Mouse (Mus musculus) neural tube, embryonic 11.5 days (tissue): ENCODE measurements around the gene Nuf2. TPM values are rescaled to one million over a fixed set of nuclear protein-coding genes. Genes with fewer than 3 reads are reported as not detected.
"Not testable (repeated sequence)": the region's sequence is repeated elsewhere in the genome, so short reads cannot be mapped to it uniquely, and the experiment has no call there.

Experiments used
- ATAC-seq: fragments of 200-750 bp; cut with Nextera tagmentation; 2 replicates; pipeline ENCODE4 v1.8.0; 2017; ENCODE audit warnings: moderate number of reproducible peaks, mild to moderate bottlenecking, moderate TSS enrichment, moderate library complexity; ENCODE audit not compliant: insufficient read depth, low FRiP score, low TSS enrichment
- DNase-seq: peaks from one replicate; pipeline ENCODE4 v3.0.0-alpha.2; 2015; ENCODE audit warnings: low spot score
- H3K27ac ChIP-seq: fragments of 300-500 bp; sonication (generic); 2 replicates; pipeline ENCODE4 v1.5.1; 2014; ENCODE audit warnings: low read depth, mild to moderate bottlenecking, low read length
- H3K27me3 ChIP-seq: fragments of 300-500 bp; sonication (generic); 2 replicates; pipeline ENCODE4 v1.6.1; 2014; ENCODE audit warnings: mild to moderate bottlenecking, low read length, mixed read lengths; ENCODE audit not compliant: control insufficient read depth, insufficient read depth
- H3K36me3 ChIP-seq: fragments of 300-500 bp; sonication (generic); 2 replicates; pipeline ENCODE4 v1.6.1; 2014; ENCODE audit warnings: mild to moderate bottlenecking, low read length, moderate library complexity, mixed read lengths; ENCODE audit not compliant: control insufficient read depth, insufficient read depth
- H3K4me1 ChIP-seq: fragments of 300-500 bp; sonication (generic); 2 replicates; pipeline ENCODE4 v1.6.1; 2014; ENCODE audit warnings: low read length, mixed read lengths; ENCODE audit not compliant: control insufficient read depth, insufficient read depth
- H3K4me2 ChIP-seq: fragments of 300-500 bp; sonication (generic); 2 replicates; pipeline ENCODE4 v1.6.1; 2014; ENCODE audit warnings: low read depth, mild to moderate bottlenecking, moderate library complexity
- H3K4me3 ChIP-seq: fragments of 300-500 bp; sonication (generic); 2 replicates; pipeline ENCODE4 v1.5.1; 2014; ENCODE audit warnings: low read depth, low read length
- H3K9ac ChIP-seq: fragments of 300-500 bp; sonication (generic); 2 replicates; pipeline ENCODE4 v1.6.1; 2014; ENCODE audit warnings: mild to moderate bottlenecking, low read length
- H3K9me3 ChIP-seq: fragments of 300-500 bp; sonication (generic); 2 replicates; pipeline ENCODE4 v1.6.1; 2016; ENCODE audit warnings: low read length; ENCODE audit not compliant: control insufficient read depth
- WGBS: fragments of 180-500 bp; shearing (Covaris S2); extraction: QIAGEN DNeasy Blood & Tissue Kit; methylation state at CpG from one replicate; pipeline ENCODE4 v1.1.7; 2014; 5-methylcytosine and 5-hydroxymethylcytosine counted together
- polyA plus RNA-seq: library from polyadenylated mRNA; unstranded; fragments of >200 nt; fragmentation: Nextera tagmentation; extraction: Ambion mirVana; gene quantifications from 2 replicates; pipeline ENCODE4 v1.2.1, GENCODE M21; 2014

The Nuf2 gene
- polyA plus RNA-seq, 1 experiment from 2014 or later = 72.9 TPM

DNA sequence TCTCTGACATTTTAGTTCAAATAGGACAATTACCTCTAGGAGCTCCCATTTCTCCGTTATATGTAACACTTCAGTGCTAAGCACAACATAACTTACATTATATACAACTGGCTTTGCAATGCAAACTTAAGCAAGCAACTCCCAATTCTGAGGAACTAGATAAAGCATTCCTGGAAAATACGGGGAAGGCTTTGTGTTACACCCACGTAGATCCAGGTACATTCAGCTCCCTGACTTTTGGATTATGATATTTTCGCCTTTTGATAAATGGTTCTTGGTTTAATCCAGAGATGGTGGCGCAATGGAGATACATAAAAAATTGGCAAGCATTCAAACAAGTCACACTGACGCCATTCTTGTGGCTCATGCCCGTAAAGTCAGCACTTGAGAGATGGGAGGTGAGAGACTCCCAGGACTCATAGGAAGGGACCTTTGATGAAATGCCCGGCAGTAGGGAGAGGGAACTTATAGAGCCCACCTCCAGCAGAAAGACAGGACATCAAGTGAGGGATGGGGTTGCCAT lies 1.2 kb downstream of the Nuf2 start:
- DNase-seq (no peak), ATAC-seq (no peak)
- H3K4me2 ChIP-seq = peak overlapping the region; percentile 36
- H3K27me3 ChIP-seq = no peaks in the 10 kb centered on the region
- H3K27ac ChIP-seq = no peak overlapping the region
- WGBS = 88% methylated on average over 8 of the region's 8 CpGs
- H3K4me3 ChIP-seq = peak overlapping the region; percentile 62
- H3K4me1 ChIP-seq = no peaks in the 10 kb centered on the region
- no peaks in the 10 kb centered on the region for H3K9me3 ChIP-seq
- H3K36me3 ChIP-seq = no peaks in the 10 kb centered on the region
- no peak overlapping the region for H3K9ac ChIP-seq

DNA sequence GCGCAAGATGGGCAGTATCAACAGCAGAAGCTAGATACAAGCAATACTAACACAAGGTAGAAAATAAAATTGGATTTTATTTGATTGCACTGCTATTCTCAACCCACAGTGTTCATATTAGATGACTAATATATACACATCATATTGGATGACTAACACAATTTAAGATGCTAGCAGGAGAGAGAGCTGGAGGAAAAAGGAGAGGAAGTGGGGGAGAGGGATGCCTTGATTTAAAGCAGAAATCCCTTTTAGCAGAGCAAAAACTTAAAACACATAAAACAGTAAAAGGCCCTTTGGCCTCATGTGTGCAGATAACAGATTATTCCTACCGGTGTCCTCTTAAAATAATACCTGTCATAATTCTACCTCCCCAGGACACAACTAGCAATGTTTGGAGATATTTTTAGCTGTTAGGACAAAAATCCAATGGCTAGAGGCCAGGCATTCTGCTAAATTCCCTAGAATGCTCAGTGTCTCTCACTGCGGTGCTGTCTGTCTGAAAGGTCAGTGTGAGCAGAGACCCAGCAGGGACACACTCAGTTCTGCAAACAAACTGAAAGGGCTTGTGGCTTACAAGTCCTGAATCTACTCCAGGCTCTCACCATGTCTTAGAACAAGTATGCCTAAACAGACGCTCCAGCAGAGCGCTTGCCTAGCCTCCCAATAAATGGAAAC lies 5.1 kb downstream of the Nuf2 start:
- DNase-seq = no peak
- Histone ChIP-seq H3K36me3 (peaks cover 7% of the 10 kb centered on the region), H3K9ac (no peak overlapping the region), H3K27ac (no peak overlapping the region), H3K9me3 (no peaks in the 10 kb centered on the region), H3K27me3 (no peaks in the 10 kb centered on the region), H3K4me2 (no peak overlapping the region), H3K4me1 (no peaks in the 10 kb centered on the region), H3K4me3 (no peak overlapping the region)
- 94% methylated on average over 5 of the region's 5 CpGs for WGBS
- ATAC-seq = no peak

DNA sequence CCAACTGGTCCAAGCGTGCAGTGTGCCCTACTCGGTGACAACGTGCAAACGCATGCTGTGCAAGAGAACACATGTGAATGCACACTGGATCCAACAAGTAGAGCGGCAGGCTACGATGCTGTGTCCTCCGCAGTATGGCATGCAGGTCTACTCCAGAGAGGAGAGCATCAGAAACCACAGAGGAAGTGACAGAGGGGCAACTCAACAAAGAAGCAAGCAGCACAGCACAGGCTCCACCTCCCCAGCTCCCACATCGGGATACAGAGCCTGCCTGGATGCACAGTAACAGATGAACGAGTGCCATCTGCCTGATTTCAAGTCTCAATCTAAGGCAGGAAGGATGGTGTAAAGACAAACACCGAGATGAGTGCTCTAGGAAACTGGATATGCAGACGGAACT lies 11.9 kb downstream of the Nuf2 start:
- no peak overlapping the region for H3K27ac ChIP-seq
- H3K27me3 ChIP-seq = no peaks in the 10 kb centered on the region
- H3K4me1 ChIP-seq = no peaks in the 10 kb centered on the region
- no peak for DNase-seq
- no peaks in the 10 kb centered on the region for H3K9me3 ChIP-seq
- peaks cover 11% of the 10 kb centered on the region for H3K36me3 ChIP-seq
- 94% methylated on average over 11 of the region's 11 CpGs for WGBS
- no peak overlapping the region for H3K9ac ChIP-seq
- H3K4me3 ChIP-seq = no peak overlapping the region
- ATAC-seq = no peak
- H3K4me2 ChIP-seq = no peak overlapping the region

DNA sequence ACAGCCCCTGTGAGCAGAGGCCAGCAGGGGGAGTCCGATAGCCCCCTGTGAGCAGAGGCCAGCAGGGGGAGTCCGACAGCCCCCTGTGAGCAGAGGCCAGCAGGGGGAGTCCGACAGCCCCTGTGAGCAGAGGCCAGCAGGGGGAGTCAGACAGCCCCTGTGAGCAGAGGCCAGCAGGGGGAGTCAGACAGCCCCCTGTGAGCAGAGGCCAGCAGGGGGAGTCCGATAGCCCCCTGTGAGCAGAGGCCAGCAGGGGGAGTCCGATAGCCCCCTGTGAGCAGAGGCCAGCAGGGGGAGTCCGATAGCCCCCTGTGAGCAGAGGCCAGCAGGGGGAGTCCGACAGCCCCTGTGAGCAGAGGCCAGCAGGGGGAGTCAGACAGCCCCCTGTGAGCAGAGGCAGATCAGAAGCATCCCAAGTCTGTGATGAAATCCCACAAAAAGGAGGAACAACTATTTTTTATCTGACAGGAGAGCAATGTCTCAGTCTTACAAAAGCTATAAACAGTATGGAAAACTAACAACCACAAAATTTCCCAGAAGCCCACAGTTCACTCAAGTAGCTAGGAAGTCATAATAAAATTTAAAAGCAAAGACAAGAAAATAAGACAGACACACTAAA lies 13.3 kb downstream of the Nuf2 start:
- H3K27ac ChIP-seq, H3K4me1 ChIP-seq, H3K9ac ChIP-seq, H3K4me2 ChIP-seq, H3K9me3 ChIP-seq, H3K4me3 ChIP-seq, DNase-seq, ATAC-seq, H3K27me3 ChIP-seq: not testable (repeated sequence)
- 98% methylated on average over 6 of the region's 7 CpGs for WGBS
- peaks cover 13% of the 10 kb centered on the region for H3K36me3 ChIP-seq

DNA sequence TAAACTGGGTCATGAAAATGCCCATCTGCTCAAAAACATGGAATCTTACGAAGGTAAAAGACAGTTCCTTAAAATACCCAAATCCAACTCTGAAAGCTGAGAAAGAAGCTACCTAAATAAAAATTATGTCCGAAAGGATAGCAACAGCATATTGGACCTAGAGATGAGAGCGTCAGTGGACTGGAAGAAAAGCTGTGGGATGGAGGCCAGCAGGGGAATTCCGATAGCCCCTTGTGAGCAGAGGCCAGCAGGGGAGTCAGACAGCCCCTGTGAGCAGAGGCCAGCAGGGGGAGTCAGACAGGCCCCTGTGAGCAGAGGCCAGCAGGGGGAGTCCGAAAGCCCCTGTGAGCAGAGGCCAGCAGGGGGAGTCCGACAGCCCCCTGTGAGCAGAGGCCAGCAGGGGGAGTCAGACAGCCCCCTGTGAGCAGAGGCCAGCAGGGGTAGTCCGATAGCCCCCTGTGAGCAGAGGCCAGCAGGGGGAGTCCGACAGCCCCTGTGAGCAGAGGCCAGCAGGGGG lies 13.8 kb downstream of the Nuf2 start:
- Histone ChIP-seq H3K4me1 (no peaks in the 10 kb centered on the region), H3K9me3 (no peaks in the 10 kb centered on the region), H3K9ac (no peak overlapping the region), H3K4me2 (no peak overlapping the region), H3K4me3 (no peak overlapping the region), H3K27me3 (no peaks in the 10 kb centered on the region), H3K36me3 (peaks cover 11% of the 10 kb centered on the region), H3K27ac (no peak overlapping the region)
- DNase-seq = no peak
- whole genome bisulfite sequencing = 92% methylated on average over 8 of the region's 8 CpGs
- ATAC-seq = no peak

DNA sequence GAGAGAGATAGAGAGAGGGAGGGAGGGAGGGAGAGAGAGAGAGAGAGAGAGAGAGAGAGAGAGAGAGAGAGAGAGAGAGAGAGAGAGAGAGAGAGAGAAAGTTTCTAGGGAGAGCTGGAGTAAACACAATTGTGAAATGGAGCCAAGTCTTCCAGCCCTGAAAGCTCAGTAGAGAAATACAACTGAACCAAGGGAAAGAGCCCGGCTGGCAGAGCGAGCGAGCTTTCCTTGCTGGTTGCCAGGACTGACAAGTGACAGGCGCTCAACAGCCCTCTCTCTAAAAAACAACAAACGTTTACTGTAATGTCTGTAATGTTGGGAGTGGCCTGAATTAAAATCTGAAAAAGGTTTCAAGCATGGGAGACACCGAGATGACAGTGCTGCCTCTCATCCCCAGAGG lies 24.9 kb downstream of the Nuf2 start:
- no peak overlapping the region for H3K4me2 ChIP-seq
- H3K9ac ChIP-seq = no peak overlapping the region
- H3K27me3 ChIP-seq = no peaks in the 10 kb centered on the region
- no peaks in the 10 kb centered on the region for H3K9me3 ChIP-seq
- no peak overlapping the region for H3K4me3 ChIP-seq
- WGBS = 96% methylated on average over 6 of the region's 6 CpGs
- ATAC-seq (no peak), DNase-seq (no peak)
- H3K4me1 ChIP-seq = no peaks in the 10 kb centered on the region
- no peak overlapping the region for H3K27ac ChIP-seq
- H3K36me3 ChIP-seq = peaks cover 7% of the 10 kb centered on the region; the same call in 1 of the 2 replicates

DNA sequence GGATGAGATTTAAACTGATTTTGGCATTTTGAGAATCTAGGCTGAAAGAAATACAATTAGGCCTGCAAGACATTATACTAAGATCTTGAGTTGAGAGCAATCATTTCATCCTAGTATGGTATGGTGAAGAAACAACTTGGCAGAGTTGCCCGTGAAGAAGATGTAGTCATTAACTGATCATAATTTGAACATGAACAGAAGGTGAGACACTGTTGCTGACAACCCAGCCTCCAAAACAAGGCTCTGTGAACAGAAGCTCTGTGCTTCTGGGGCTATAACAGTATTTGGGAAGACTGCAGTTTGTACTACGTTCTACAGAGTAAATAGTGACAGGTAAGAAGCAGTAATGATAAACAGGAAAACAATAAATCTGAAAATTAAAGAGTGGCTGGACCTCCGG lies 28.4 kb downstream of the Nuf2 start:
- no peak overlapping the region for H3K4me2 ChIP-seq
- H3K9me3 ChIP-seq = no peaks in the 10 kb centered on the region
- no peak overlapping the region for H3K4me3 ChIP-seq
- WGBS = 93% methylated on average over 3 of the region's 3 CpGs
- H3K27ac ChIP-seq = no peak overlapping the region
- H3K4me1 ChIP-seq = no peaks in the 10 kb centered on the region
- DNase-seq (no peak), ATAC-seq (no peak)
- H3K27me3 ChIP-seq = no peaks in the 10 kb centered on the region
- no peak overlapping the region for H3K9ac ChIP-seq
- peaks cover 6% of the 10 kb centered on the region for H3K36me3 ChIP-seq

DNA sequence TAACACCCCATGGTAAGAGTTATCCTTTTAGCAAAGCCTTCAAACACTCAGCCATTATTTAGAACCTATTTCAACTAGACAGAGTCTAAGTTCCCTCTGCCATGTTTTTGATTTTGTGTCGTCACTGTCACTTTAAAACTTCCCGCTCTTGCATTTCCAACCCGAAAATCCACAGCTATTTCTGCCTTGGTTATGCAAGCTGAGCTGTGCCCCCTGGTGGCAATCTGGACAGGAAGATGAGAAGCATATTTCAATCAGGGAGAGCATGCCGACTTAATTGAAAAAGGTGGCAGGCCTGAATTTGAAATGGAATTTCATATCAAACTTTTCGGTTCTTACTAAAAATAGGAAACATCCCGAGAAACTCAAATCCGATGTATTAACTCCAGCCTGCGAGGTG lies 35.6 kb downstream of the Nuf2 start:
- Histone ChIP-seq H3K27me3 (no peaks in the 10 kb centered on the region), H3K36me3 (peaks cover 2% of the 10 kb centered on the region; the same call in 1 of the 2 replicates), H3K4me1 (no peaks in the 10 kb centered on the region), H3K9me3 (no peaks in the 10 kb centered on the region), H3K4me2 (no peak overlapping the region), H3K27ac (no peak overlapping the region), H3K4me3 (no peak overlapping the region), H3K9ac (no peak overlapping the region)
- 81% methylated on average over 8 of the region's 8 CpGs for WGBS
- DNase-seq (peak; percentile 62), ATAC-seq (no peak)

DNA sequence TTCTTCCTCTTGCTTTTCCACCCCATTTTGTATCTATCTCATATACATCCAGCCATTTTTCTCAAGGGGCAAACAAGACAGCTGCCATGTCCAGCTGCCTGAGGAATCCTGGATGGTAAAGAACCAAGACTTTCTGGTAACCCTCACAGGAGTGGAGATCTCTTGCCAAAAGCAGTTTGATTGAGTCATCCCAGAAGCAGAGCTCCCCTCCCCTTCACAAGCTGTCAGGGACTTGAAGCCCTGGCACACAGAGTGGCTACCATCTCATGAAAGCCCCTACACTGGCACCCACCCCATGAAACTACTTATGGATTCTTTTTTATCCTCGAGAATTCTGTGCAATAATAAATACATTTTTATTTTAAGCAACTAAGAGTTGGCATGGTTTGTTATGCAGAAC lies 39.7 kb downstream of the Nuf2 start:
- H3K4me1 ChIP-seq = no peaks in the 10 kb centered on the region
- H3K4me2 ChIP-seq = no peak overlapping the region
- no peak overlapping the region for H3K9ac ChIP-seq
- DNase-seq (no peak), ATAC-seq (no peak)
- no peaks in the 10 kb centered on the region for H3K36me3 ChIP-seq
- H3K4me3 ChIP-seq = no peak overlapping the region
- no peaks in the 10 kb centered on the region for H3K27me3 ChIP-seq
- WGBS = 89% methylated on average over 1 of the region's 1 CpGs
- no peaks in the 10 kb centered on the region for H3K9me3 ChIP-seq
- no peak overlapping the region for H3K27ac ChIP-seq
